Mouse (Mus musculus) thymus, adult 2 months (tissue): ENCODE data around the gene Arhgef7. TPM values are rescaled to one million over a fixed set of nuclear protein-coding genes. Genes with fewer than 3 reads are reported as not detected.

ENCODE experiments used
- DNase-seq: peaks from one replicate; pipeline ENCODE4 v3.0.0; 2021
- H3K27ac ChIP-seq: fragments of 200-500 bp; 2 replicates; pipeline ENCODE4 v1.5.1; 2012; ENCODE audit warnings: low read length, control low read depth; ENCODE audit not compliant: control insufficient read depth, insufficient read depth
- H3K27me3 ChIP-seq: fragments of 200-500 bp; 2 replicates; pipeline ENCODE4 v1.6.1; 2012; ENCODE audit warnings: mild to moderate bottlenecking, low read length, moderate library complexity, mixed read lengths; ENCODE audit not compliant: control insufficient read depth, insufficient read depth
- H3K36me3 ChIP-seq: fragments of 200-500 bp; 2 replicates; pipeline ENCODE4 v1.6.1; 2012; ENCODE audit warnings: mild to moderate bottlenecking, low read length, moderate library complexity; ENCODE audit not compliant: control insufficient read depth, insufficient read depth
- H3K4me1 ChIP-seq: fragments of 200-500 bp; replicated peaks from 2 replicates; pipeline ENCODE4 v1.6.1; 2012; ENCODE audit warnings: low read length; ENCODE audit not compliant: control insufficient read depth, insufficient read depth
- H3K4me3 ChIP-seq: fragments of 200-500 bp; 2 replicates; pipeline ENCODE4 v1.5.1; 2012; ENCODE audit warnings: mild to moderate bottlenecking, low read length, control low read depth, moderate library complexity; ENCODE audit not compliant: control insufficient read depth, insufficient read depth
- CTCF ChIP-seq: fragments of 200-500 bp; IDR thresholded peaks from 2 replicates; pipeline ENCODE4 v1.5.1; 2012; ENCODE audit warnings: mild to moderate bottlenecking, control low read depth, low read length, moderate library complexity, borderline replicate concordance; ENCODE audit not compliant: control insufficient read depth, poor library complexity, insufficient read depth; ENCODE audit errors: extremely low read depth
- POLR2A ChIP-seq: fragments of 200-500 bp; IDR thresholded peaks from 2 replicates; pipeline ENCODE4 v1.6.1; 2012; ENCODE audit warnings: mild to moderate bottlenecking, low read length, control low read depth, moderate library complexity; ENCODE audit not compliant: control insufficient read depth, poor library complexity, insufficient read depth; ENCODE audit errors: extremely low read depth
- WGBS: fragments of 180-500 bp; shearing (Covaris S2); methylation state at CpG from one replicate; pipeline ENCODE4 v1.1.7; 2018; 5-methylcytosine and 5-hydroxymethylcytosine counted together
- polyA plus RNA-seq: library from polyadenylated mRNA; depleted of rRNA; stranded (reverse); fragments of >200 nt; gene quantifications from 2 replicates; pipeline ENCODE4 v1.2.3, GENCODE M21; 2012; rRNA removed

Gene Arhgef7
- 36.1 and 36.6 TPM in 2 replicates for polyA plus RNA-seq

- Histone ChIP-seq H3K36me3 (no peaks in the 10 kb centered on the region), H3K4me3 (no peak within 1 kb of the TSS), H3K27ac (no peak within 1 kb of the TSS), H3K4me1 (peaks cover 9% of the 10 kb centered on the region; the same call in 1 of the 2 replicates), H3K27me3 (peaks cover 8% of the 10 kb centered on the region; the same call in 1 of the 2 replicates)
- no peak for TF ChIP-seq POLR2A
- TF ChIP-seq CTCF: no peak
- WGBS: 5% methylated on average over 112 of the region's 127 CpGs
- DNase-seq: no peak
These were observed at the start of gene Arhgef7 for GRCm38 (mm10) chr8:11727651-11728481. Gene Arhgef7 (plus strand): TSS chr8:11727721.

GRCm38 (mm10) chr8:11684558-11684957 lies 43.0 kb upstream of the Arhgef7 start:
- no peak overlapping the region for H3K4me3 ChIP-seq
- H3K27ac ChIP-seq: no peak overlapping the region
- DNase-seq: no peak
- WGBS: 81% methylated on average over 7 of the region's 7 CpGs
- TF ChIP-seq POLR2A (no peak), CTCF (no peak)
- H3K36me3 ChIP-seq: no peaks in the 10 kb centered on the region
- H3K27me3 ChIP-seq: no peaks in the 10 kb centered on the region
- H3K4me1 ChIP-seq: no peaks in the 10 kb centered on the region

- H3K4me3 ChIP-seq: no peak overlapping the region
- H3K27me3 ChIP-seq: no peaks in the 10 kb centered on the region
- H3K27ac ChIP-seq: no peak overlapping the region
- TF ChIP-seq POLR2A: no peak
- TF ChIP-seq CTCF: no peak
- 97% methylated on average over 5 of the region's 5 CpGs for WGBS
- no peaks in the 10 kb centered on the region for H3K4me1 ChIP-seq
- DNase-seq: no peak
- H3K36me3 ChIP-seq: no peaks in the 10 kb centered on the region
These were observed 40.3 kb upstream of the Arhgef7 start for GRCm38 (mm10) chr8:11687251-11687650.

- H3K27me3 ChIP-seq: no peaks in the 10 kb centered on the region
These were observed 37.6 kb upstream of the Arhgef7 start for GRCm38 (mm10) chr8:11689945-11690344.

GRCm38 (mm10) chr8:11691284-11691683 lies 36.2 kb upstream of the Arhgef7 start:
- TF ChIP-seq POLR2A: no peak
- TF ChIP-seq CTCF: no peak
- WGBS: 94% methylated on average over 6 of the region's 6 CpGs
- Histone ChIP-seq H3K27ac (no peak overlapping the region), H3K4me1 (no peaks in the 10 kb centered on the region), H3K27me3 (no peaks in the 10 kb centered on the region), H3K4me3 (no peak overlapping the region), H3K36me3 (no peaks in the 10 kb centered on the region)
- no peak for DNase-seq

More at GRCm38 (mm10) chr8:11689945-11690344, 37.6 kb upstream of the Arhgef7 start:
- 86% methylated on average over 7 of the region's 7 CpGs for WGBS
- H3K27ac ChIP-seq: no peak overlapping the region
- TF ChIP-seq CTCF (no peak), POLR2A (no peak)
- H3K36me3 ChIP-seq: no peaks in the 10 kb centered on the region
- H3K4me3 ChIP-seq: no peak overlapping the region
- DNase-seq: no peak
- H3K4me1 ChIP-seq: no peaks in the 10 kb centered on the region

GRCm38 (mm10) chr8:11691761-11692160 lies 35.8 kb upstream of the Arhgef7 start:
- no peak for DNase-seq
- H3K27me3 ChIP-seq: no peaks in the 10 kb centered on the region
- H3K4me1 ChIP-seq: no peaks in the 10 kb centered on the region
- no peak overlapping the region for H3K4me3 ChIP-seq
- WGBS: 94% methylated on average over 6 of the region's 6 CpGs
- no peak overlapping the region for H3K27ac ChIP-seq
- no peak for TF ChIP-seq POLR2A
- TF ChIP-seq CTCF: no peak
- H3K36me3 ChIP-seq: no peaks in the 10 kb centered on the region
